Mouse (Mus musculus) embryonic fibroblast, embryonic 13.5 days (primary cell): Measurements from ENCODE around the gene Trak2. TPM values are rescaled to one million over a fixed set of nuclear protein-coding genes. Genes with fewer than 3 reads are reported as not detected.
"Not testable (repeated sequence)": the region's sequence is repeated elsewhere in the genome, so short reads cannot be mapped to it uniquely, and the experiment has no call there.

ENCODE experiments used
- H3K27ac ChIP-seq: 2 replicates; pipeline ENCODE4 v1.5.1; 2012; ENCODE audit warnings: low read length, control low read depth, inconsistent platforms; ENCODE audit not compliant: insufficient read depth
- H3K4me1 ChIP-seq: 2 replicates; pipeline ENCODE4 v1.6.1; 2011; ENCODE audit warnings: low read length; ENCODE audit not compliant: control insufficient read depth, insufficient read depth
- H3K4me3 ChIP-seq: 2 replicates; pipeline ENCODE4 v1.5.1; 2011; ENCODE audit warnings: mild to moderate bottlenecking, control low read depth, low read length; ENCODE audit not compliant: insufficient read depth
- CTCF ChIP-seq: IDR thresholded peaks from 2 replicates; pipeline ENCODE4 v1.5.1; 2011; ENCODE audit warnings: mild to moderate bottlenecking, control low read depth, low read length, moderate library complexity, borderline replicate concordance; ENCODE audit not compliant: insufficient read depth
- POLR2A ChIP-seq: IDR thresholded peaks from 2 replicates; pipeline ENCODE4 v1.6.1; 2011; ENCODE audit warnings: low read depth, mild to moderate bottlenecking, control low read depth, low read length, moderate library complexity
- polyA plus RNA-seq: library from polyadenylated mRNA; stranded (reverse); fragments of >200 nt; gene quantifications from 2 replicates; pipeline ENCODE4 v1.2.4, GENCODE M21; 2011; ENCODE audit warnings: low read depth; ENCODE audit not compliant: missing spikeins, insufficient read length

Gene Trak2
- polyA plus RNA-seq, 1 experiment: 31.8 TPM

GRCm38 (mm10) chr1:58889826-58890546 is 83.2 kb downstream of the Trak2 start:
- Histone ChIP-seq H3K4me3 (no peak overlapping the region), H3K4me1 (no peaks in the 10 kb centered on the region), H3K27ac (no peak overlapping the region)
- TF ChIP-seq POLR2A (no peak), CTCF (no peak)

GRCm38 (mm10) chr1:58885646-58886045 is 87.6 kb downstream of the Trak2 start:
- no peak overlapping the region for H3K4me3 ChIP-seq
- TF ChIP-seq POLR2A: no peak
- no peak for TF ChIP-seq CTCF
- H3K27ac ChIP-seq: no peak overlapping the region
- no peaks in the 10 kb centered on the region for H3K4me1 ChIP-seq

- H3K4me1 ChIP-seq, H3K4me3 ChIP-seq, H3K27ac ChIP-seq: not testable (repeated sequence)
Observed at GRCm38 (mm10) chr1:58883279-58883678, 90.0 kb downstream of the Trak2 start.

GRCm38 (mm10) chr1:58879291-58879690 is 93.9 kb downstream of the Trak2 start:
- not testable (repeated sequence) for H3K27ac ChIP-seq, H3K4me3 ChIP-seq, H3K4me1 ChIP-seq

- H3K4me1 ChIP-seq, H3K4me3 ChIP-seq, H3K27ac ChIP-seq: not testable (repeated sequence)
Observed at GRCm38 (mm10) chr1:58876500-58876899, 96.7 kb downstream of the Trak2 start.

GRCm38 (mm10) chr1:58860586-58860985 is 112.6 kb downstream of the Trak2 start:
- not testable (repeated sequence) for H3K4me1 ChIP-seq, H3K27ac ChIP-seq, H3K4me3 ChIP-seq

- not testable (repeated sequence) for H3K4me3 ChIP-seq
- peak overlapping the region; percentile 24 for H3K27ac ChIP-seq
Observed at GRCm38 (mm10) chr1:58859738-58860365, 113.4 kb downstream of the Trak2 start.

GRCm38 (mm10) chr1:58859131-58859530 is 114.1 kb downstream of the Trak2 start:
- H3K27ac ChIP-seq: peak overlapping the region; percentile 24; the same call in 1 of the 2 replicates
- not testable (repeated sequence) for H3K4me3 ChIP-seq, H3K4me1 ChIP-seq

More at GRCm38 (mm10) chr1:58859738-58860365, 113.4 kb downstream of the Trak2 start:
- not testable (repeated sequence) for H3K4me1 ChIP-seq

GRCm38 (mm10) chr1:58856811-58857210 is 116.4 kb downstream of the Trak2 start:
- H3K4me3 ChIP-seq: not testable (repeated sequence)
- peak overlapping the region; percentile 93 for H3K27ac ChIP-seq
- H3K4me1 ChIP-seq: peaks cover 10% of the 10 kb centered on the region; the same call in 1 of the 2 replicates

Other genes with a start within 250 kb of the Trak2 start
- 37.2 and 39.1 TPM in 2 replicates for gene Casp8, start 178.1 kb downstream of the Trak2 start, polyA plus RNA-seq
- gene Stradb, start 92 bp upstream of the Trak2 start, polyA plus RNA-seq: 16.1 and 16.8 TPM in 2 replicates
- not detected in 2 replicates for gene C2cd6, start 121.5 kb upstream of the Trak2 start, polyA plus RNA-seq
- 23.2 and 25.3 TPM in 2 replicates for gene Tmem237, start 147.0 kb upstream of the Trak2 start, polyA plus RNA-seq
- gene Mpp4, start 190.0 kb upstream of the Trak2 start, polyA plus RNA-seq: 0.25 and 0.50 TPM in 2 replicates